Mouse (Mus musculus) ES-E14 (cell line): ENCODE results near the gene Adh1.

Experiments used
- HCFC1 ChIP-seq: IDR thresholded peaks from 2 replicates; pipeline ENCODE4 v1.6.1; 2012; ENCODE audit warnings: low read length, inconsistent platforms, borderline replicate concordance; ENCODE audit not compliant: insufficient read depth
- MAFK ChIP-seq: IDR thresholded peaks from 2 replicates; pipeline ENCODE4 v1.6.1; 2014; ENCODE audit warnings: mild to moderate bottlenecking, low read depth, low read length, inconsistent platforms; ENCODE audit not compliant: insufficient read depth

DNA sequence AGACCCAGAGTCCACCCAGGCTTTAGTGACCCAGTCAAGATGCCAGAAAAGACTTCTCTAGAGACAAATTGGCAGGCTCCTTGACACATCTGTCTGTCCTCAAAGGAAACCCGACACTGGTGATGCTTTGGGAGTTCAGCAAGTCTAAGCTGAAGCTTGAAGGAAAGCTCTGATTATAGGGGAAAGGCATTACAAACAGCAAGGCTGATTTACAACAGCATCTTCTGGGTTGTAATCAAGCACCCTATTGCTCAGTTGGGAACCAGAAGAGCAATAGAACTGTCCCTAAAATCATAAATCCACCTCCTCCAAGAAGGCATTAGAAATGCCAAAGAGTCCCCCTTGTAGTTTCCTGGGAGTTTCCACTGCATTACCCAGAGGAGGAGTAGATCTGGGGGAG, 9.7 kb downstream of the Adh1 start:
- no peak for TF ChIP-seq MAFK
- no peak for TF ChIP-seq HCFC1
